ENCODE assay signal across 7 mouse cellular contexts in the genomic region with DNA sequence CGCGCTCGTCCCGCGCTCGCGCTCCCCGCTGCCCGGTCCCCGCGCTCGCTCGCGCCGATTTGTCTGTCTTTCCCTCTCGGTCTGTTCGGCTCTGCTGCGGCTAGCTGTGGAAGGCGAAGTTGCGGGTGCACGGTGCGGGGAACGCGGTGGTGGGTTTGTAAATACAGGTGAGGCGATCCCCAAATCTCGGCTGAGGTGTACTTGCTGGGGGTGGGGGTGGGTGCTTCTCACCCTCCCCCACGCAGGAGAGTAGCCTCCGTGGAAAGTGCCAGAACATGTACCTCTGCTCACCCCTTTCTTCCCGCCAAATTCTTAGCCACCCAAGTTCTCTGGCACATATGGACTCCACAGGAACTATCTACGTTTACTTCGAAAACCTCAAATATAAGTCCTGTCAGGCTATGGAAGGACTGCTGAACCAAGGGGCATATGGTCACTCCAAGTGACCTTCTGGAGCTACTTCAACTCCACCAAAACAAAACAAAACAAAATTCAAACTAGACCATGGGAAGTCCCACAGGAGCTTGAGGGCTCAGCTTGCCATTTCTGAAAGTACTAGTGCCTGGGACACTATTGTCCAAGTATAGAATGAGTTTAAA. TPM values are rescaled to one million over a fixed set of nuclear protein-coding genes. Genes with fewer than 3 reads are reported as not detected.
DNase-seq lines count a peak whose midpoint lies in the region; ATAC-seq and TF ChIP-seq lines count a peak whose summit lies in the region.

A gene (minus strand): TSS at position 182 of the 599 bp plus-strand sequence.

- H3K9me3 ChIP-seq in heart, embryonic 14.5 days (ENCODE audit: control insufficient read depth, low read length), result no peaks in the 10 kb centered on the region
- H3K9me3 ChIP-seq in limb, embryonic 14.5 days (ENCODE audit: control insufficient read depth, low read length), result no peaks in the 10 kb centered on the region

- ATAC-seq in heart, embryonic 14.5 days (ENCODE audit: insufficient number of reproducible peaks, insufficient read depth, low FRiP score, low read depth), result no peak
- no peak; the same call in none of the 2 replicates for ATAC-seq in limb, embryonic 14.5 days (ENCODE audit: low FRiP score, low read depth)

- no peaks in the 10 kb centered on the region for H3K36me3 ChIP-seq in heart, embryonic 14.5 days (ENCODE audit: control insufficient read depth, insufficient read depth, low read length)
- no peaks in the 10 kb centered on the region for H3K36me3 ChIP-seq in limb, embryonic 14.5 days (ENCODE audit: control insufficient read depth, insufficient read depth, low read length)

- peak within 1 kb of the TSS; percentile 84 to 91 for H3K27ac ChIP-seq in heart, embryonic 14.5 days (replicated peaks in 1 of 2; ENCODE audit: control insufficient read depth in 1 of 2, insufficient read depth in 1 of 2, low read depth in 2 of 2, low read length in 2 of 2)
- H3K27ac ChIP-seq in limb, embryonic 14.5 days (replicated peaks; ENCODE audit: low read depth, low read length), result peak within 1 kb of the TSS; percentile 97
- H3K27ac ChIP-seq in olfactory bulb, adult 2 months (ENCODE audit: insufficient read depth, low read depth, low read length), result peak within 1 kb of the TSS; percentile 91

- H3K27me3 ChIP-seq in heart, embryonic 14.5 days (ENCODE audit: control insufficient read depth, insufficient read depth, low read length), result no peaks in the 10 kb centered on the region
- no peaks in the 10 kb centered on the region for H3K27me3 ChIP-seq in limb, embryonic 14.5 days (ENCODE audit: control insufficient read depth, insufficient read depth, low read length)

- no peaks in the 10 kb centered on the region for H3K4me1 ChIP-seq in heart, embryonic 14.5 days (ENCODE audit: control insufficient read depth in 2 of 2, insufficient read depth in 2 of 2, low read length in 2 of 2)
- H3K4me1 ChIP-seq in limb, embryonic 14.5 days (ENCODE audit: control insufficient read depth, insufficient read depth, low read length), result peaks cover 3% of the 10 kb centered on the region; the same call in 1 of the 2 replicates
- H3K4me1 ChIP-seq in olfactory bulb, adult 2 months (ENCODE audit: control insufficient read depth, insufficient read depth, low read length), result no peaks in the 10 kb centered on the region

- 2% methylated on average over 31 of the region's 31 CpGs for WGBS in heart, embryonic 14.5 days
- WGBS in limb, embryonic 14.5 days, result 3% methylated on average over 13 of the region's 31 CpGs
- WGBS in olfactory bulb, adult 2 months, result 2% methylated on average over 31 of the region's 31 CpGs

- 0 out of 2 replicates have a peak, but pooled peaks have one; percentile 36 for TF ChIP-seq POLR2A in limb, embryonic 14.5 days (IDR thresholded peaks at IDR 0.05; ENCODE audit: borderline replicate concordance, extremely low read depth, insufficient read depth, insufficient read length)
- no peak for TF ChIP-seq POLR2A in olfactory bulb, adult 2 months (IDR thresholded peaks at IDR 0.05; ENCODE audit: insufficient read depth, low read depth, low read length)

- TF ChIP-seq CTCF in olfactory bulb, adult 2 months (IDR thresholded peaks at IDR 0.05; ENCODE audit: insufficient read depth, low read depth, low read length), result no peak

- H3K9ac ChIP-seq in heart, embryonic 14.5 days (ENCODE audit: low read length), result peak within 1 kb of the TSS; percentile 95
- peak within 1 kb of the TSS; percentile 96 for H3K9ac ChIP-seq in limb, embryonic 14.5 days (ENCODE audit: low read depth, low read length, severe bottlenecking)

- DNase-seq in left cerebral cortex, adult 8-10 months (ENCODE audit: low spot score in 2 of 2), result no peak
- DNase-seq in left cerebral cortex, adult 9 months (ENCODE audit: low spot score in 2 of 2), result no peak
- DNase-seq in embryo, embryonic 11.5 days (ENCODE audit: low read depth, low spot score), result peak; percentile 22
- peak; percentile 18 for DNase-seq in limb, embryonic 14.5 days (ENCODE audit: low spot score)
- DNase-seq in gastrocnemius, adult 8-10 months (ENCODE audit: low spot score in 2 of 2), result no peak

- peak within 1 kb of the TSS; percentile 90 for H3K4me2 ChIP-seq in heart, embryonic 14.5 days (ENCODE audit: low read length)
- peak within 1 kb of the TSS; percentile 51 for H3K4me2 ChIP-seq in limb, embryonic 14.5 days (replicated peaks; ENCODE audit: low read depth, low read length, severe bottlenecking)

- H3K4me3 ChIP-seq in heart, embryonic 14.5 days (ENCODE audit: control insufficient read depth in 1 of 2, insufficient read depth in 1 of 2, low read depth in 1 of 2, low read length in 2 of 2), result peak within 1 kb of the TSS; percentile 74 to 79
- H3K4me3 ChIP-seq in limb, embryonic 14.5 days (replicated peaks; ENCODE audit: low read length), result peak within 1 kb of the TSS; percentile 70
- peak within 1 kb of the TSS; percentile 83 for H3K4me3 ChIP-seq in olfactory bulb, adult 2 months (ENCODE audit: insufficient read depth, low read depth, low read length)

RNA-seq across cellular contexts. Expression of the gene that starts here (rescaled TPM):
- 10 to 100 TPM in 3 of 4 experiments, 1 to 10 TPM in 1; 8.6 to 14.7 (median 11.3) TPM for total RNA-seq in left cerebral cortex, adult 8-10 months (2022)
- 0.77 and 1.7 TPM in 2 replicates for polyA plus RNA-seq in heart, embryonic 14.5 days (2014; fragmentation: Nextera tagmentation; extraction: Ambion mirVana)
- polyA plus RNA-seq in limb, embryonic 14.5 days (2012; rRNA removed), result 2.6 and 4.3 TPM in 2 replicates
- 4.2 and 6.2 TPM in 2 replicates for polyA plus RNA-seq in limb, embryonic 14.5 days (2014; fragmentation: Nextera tagmentation; extraction: Ambion mirVana)
- not detected in 2 replicates for polyA plus RNA-seq in olfactory bulb, adult 2 months (2012; ENCODE audit: insufficient read depth, insufficient read length, low replicate concordance, missing spikeins)
- total RNA-seq in gastrocnemius, adult 8-10 months (2022), result not detected

Comparison
In these comparisons a context has a peak if more than half of its experiments do, and no peak if none do; other contexts are left out.
1. RNA of the gene that starts here (total RNA-seq): 8.6 to 14.7 TPM in left cerebral cortex, adult 8-10 months; not detected in gastrocnemius, adult 8-10 months; every median in the first group is over 4 times any median in the second.
2. DNase-seq: peak in embryo, embryonic 11.5 days (single experiment) and limb, embryonic 14.5 days (single experiment); none in left cerebral cortex, adult 8-10 months (0 of 2), left cerebral cortex, adult 9 months (0 of 2) and gastrocnemius, adult 8-10 months (0 of 2).
3. Peak in every context shown above with its lines, with median percentiles within 50 percentile points of each other: H3K27ac ChIP-seq and H3K4me3 ChIP-seq.